Mouse (Mus musculus) hindbrain, embryonic 13.5 days (tissue): ENCODE measurements around the gene Cdk2. TPM values are rescaled to one million over a fixed set of nuclear protein-coding genes. Genes with fewer than 3 reads are reported as not detected.

Experiments
- ATAC-seq: fragments of 200-750 bp; cut with Nextera tagmentation; 2 replicates; pipeline ENCODE4 v1.8.0; 2017; ENCODE audit warnings: moderate TSS enrichment; ENCODE audit not compliant: low FRiP score
- H3K27ac ChIP-seq: fragments of 300-500 bp; sonication (generic); 2 replicates; pipeline ENCODE4 v1.5.1; 2015; ENCODE audit warnings: inconsistent platforms, mild to moderate bottlenecking, moderate library complexity
- H3K27me3 ChIP-seq: fragments of 300-500 bp; sonication (generic); 2 replicates; pipeline ENCODE4 v1.6.1; 2015; ENCODE audit warnings: mild to moderate bottlenecking, inconsistent platforms
- H3K36me3 ChIP-seq: fragments of 300-500 bp; sonication (generic); 2 replicates; pipeline ENCODE4 v1.6.1; 2015; ENCODE audit warnings: mild to moderate bottlenecking, inconsistent platforms
- H3K4me1 ChIP-seq: fragments of 300-500 bp; sonication (generic); replicated peaks from 2 replicates; pipeline ENCODE4 v1.6.1; 2015; ENCODE audit warnings: inconsistent platforms
- H3K4me2 ChIP-seq: fragments of 300-500 bp; sonication (generic); 2 replicates; pipeline ENCODE4 v1.6.1; 2015; ENCODE audit warnings: inconsistent platforms, mild to moderate bottlenecking, moderate library complexity
- H3K4me3 ChIP-seq: fragments of 300-500 bp; sonication (generic); 2 replicates; pipeline ENCODE4 v1.5.1; 2015; ENCODE audit warnings: mild to moderate bottlenecking, inconsistent platforms
- H3K9ac ChIP-seq: fragments of 300-500 bp; sonication (generic); 2 replicates; pipeline ENCODE4 v1.6.1; 2015; ENCODE audit warnings: mild to moderate bottlenecking, inconsistent platforms
- H3K9me3 ChIP-seq: fragments of 300-500 bp; sonication (generic); 2 replicates; pipeline ENCODE4 v1.6.1; 2016; ENCODE audit warnings: inconsistent platforms
- WGBS: fragments of 180-500 bp; shearing (Covaris S2); methylation state at CpG from one replicate; pipeline ENCODE4 v1.1.7; 2015; 5-methylcytosine and 5-hydroxymethylcytosine counted together
- polyA plus RNA-seq: library from polyadenylated mRNA; unstranded; fragments of >200 nt; fragmentation: Nextera tagmentation; extraction: Ambion mirVana; gene quantifications from 2 replicates; pipeline ENCODE4 v1.2.1, GENCODE M21; 2015

Cdk2 gene
- polyA plus RNA-seq, result 26.0 and 26.7 TPM in 2 replicates

DNA sequence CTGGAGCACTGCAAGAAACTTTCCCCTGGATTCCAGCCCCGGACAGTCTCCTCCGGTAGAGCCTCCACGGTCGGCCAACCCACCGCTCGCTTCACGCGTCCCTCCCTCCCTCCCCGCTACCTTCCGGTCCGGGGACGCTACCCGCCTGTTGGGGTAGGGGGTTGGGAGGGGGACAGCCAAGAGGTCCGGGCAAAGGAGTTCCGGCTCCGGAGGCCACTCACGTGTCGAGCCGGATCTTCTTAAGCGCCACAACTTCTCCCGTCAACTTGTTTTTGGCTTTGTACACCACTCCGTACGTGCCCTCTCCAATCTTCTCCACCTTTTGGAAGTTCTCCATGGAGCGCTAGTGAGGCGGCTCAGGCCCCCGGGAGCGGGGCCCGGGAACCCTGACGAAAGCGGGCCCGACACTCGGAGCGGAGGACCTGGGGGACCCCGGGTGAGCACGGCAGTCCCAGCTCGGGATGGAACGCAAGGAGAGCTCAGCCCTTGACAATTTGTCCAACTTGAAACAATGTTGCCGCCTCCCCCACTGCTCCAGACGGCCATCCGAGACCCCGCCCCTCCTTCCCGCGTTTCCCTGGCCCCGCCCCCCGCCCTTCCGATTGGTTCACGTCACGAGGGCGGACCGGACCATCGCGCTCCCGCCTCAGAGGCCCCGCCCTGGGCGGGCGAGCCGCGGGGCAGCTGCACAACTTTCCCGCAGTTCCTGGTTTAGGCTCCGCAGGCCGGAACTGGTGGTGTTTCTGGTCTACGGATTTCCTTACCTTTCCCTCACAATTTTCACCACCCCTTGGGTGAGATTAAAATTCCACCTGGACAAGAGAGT is at the start of gene Cdk2:
TSS of gene Cdk2 (minus strand) at position 541 of the 826 bp plus-strand sequence.
- Histone ChIP-seq H3K9ac (peak within 1 kb of the TSS; percentile 63), H3K27me3 (no peaks in the 10 kb centered on the region), H3K36me3 (0 out of 2 replicates have a peak, but pooled peaks cover 5% of the 10 kb centered on the region), H3K4me2 (peak within 1 kb of the TSS; percentile 87), H3K27ac (peak within 1 kb of the TSS; percentile 82), H3K4me1 (peaks cover 13% of the 10 kb centered on the region), H3K4me3 (peak within 1 kb of the TSS; percentile 66), H3K9me3 (no peaks in the 10 kb centered on the region)
- WGBS, result under 1% methylated on average over 57 of the region's 62 CpGs
- ATAC-seq, result peak; percentile 95

DNA sequence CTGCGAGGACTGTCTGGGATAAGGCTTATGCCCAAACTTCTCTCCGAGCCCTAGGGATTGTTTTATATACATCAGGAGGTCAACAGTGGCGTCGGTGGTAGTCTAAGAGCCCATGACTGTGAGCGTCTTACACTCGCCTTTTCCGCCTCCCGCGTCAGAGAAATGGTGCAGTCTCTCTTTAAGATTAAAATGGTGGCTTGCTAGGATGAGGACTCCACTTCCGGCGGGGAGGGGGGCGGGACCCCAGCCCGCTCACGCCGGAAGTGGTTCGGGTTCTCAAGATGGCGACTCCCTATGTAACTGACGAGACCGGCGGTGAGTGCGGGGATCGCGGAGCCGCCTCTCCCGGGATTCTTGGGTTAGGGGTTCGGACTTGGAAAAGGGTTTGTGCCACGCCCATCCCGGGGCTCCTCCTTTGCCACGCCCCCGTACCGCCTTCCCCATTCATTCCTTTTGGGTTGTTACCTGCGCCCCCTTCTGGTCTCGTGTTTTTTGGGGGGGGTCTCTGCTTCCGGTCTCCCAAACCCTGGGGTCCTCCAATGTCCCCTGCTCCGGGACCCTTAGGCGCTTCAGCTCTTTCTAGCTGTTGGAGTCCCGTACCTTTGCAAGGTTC is 43.5 kb upstream of the Cdk2 start:
- Histone ChIP-seq H3K36me3 (peaks cover 6% of the 10 kb centered on the region; the same call in 1 of the 2 replicates), H3K4me2 (peak overlapping the region; percentile 92), H3K9me3 (no peaks in the 10 kb centered on the region), H3K27me3 (peaks cover 34% of the 10 kb centered on the region), H3K27ac (peak overlapping the region; percentile 95), H3K9ac (peak overlapping the region; percentile 88), H3K4me1 (peaks cover 41% of the 10 kb centered on the region), H3K4me3 (peak overlapping the region; percentile 76)
- peak; percentile 93 for ATAC-seq
- under 1% methylated on average over 37 of the region's 37 CpGs for WGBS

DNA sequence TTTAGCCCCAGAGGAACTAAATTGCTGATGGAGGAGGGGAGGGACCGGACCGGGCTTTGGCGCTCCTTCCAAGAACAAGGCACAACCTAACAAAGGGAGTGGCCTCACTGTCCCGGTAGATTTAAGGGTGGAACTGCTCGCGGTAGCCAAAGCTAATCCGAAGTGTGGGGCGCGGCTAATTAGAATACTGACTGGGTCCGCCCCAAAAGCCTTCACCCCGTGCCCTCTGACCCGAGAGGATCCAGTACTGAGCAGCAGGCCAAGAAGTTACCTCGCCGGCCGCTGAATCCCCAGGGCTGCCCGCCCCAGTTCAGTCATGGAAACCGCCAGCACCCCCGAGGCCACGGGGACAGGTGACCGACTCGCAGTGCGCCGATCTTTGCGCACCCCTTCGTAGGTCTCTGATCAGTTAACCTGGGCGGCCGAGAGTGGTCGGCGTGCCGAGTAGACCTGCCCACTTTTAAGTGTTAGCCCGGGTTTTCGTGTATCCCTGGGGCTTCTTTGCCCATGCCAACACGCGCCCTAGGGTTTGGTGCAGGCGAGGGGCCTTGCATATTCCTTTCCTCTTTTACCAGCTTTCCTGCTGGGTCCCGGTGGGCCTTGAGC is 42.9 kb upstream of the Cdk2 start, which contains the start of gene Pym1:
TSS of gene Pym1 (plus strand) at position 244 of the 606 bp plus-strand sequence.
- Histone ChIP-seq H3K4me2 (peak within 1 kb of the TSS; percentile 92), H3K9ac (peak within 1 kb of the TSS; percentile 88), H3K4me1 (peaks cover 47% of the 10 kb centered on the region), H3K27ac (peak within 1 kb of the TSS; percentile 95), H3K9me3 (no peaks in the 10 kb centered on the region), H3K36me3 (peaks cover under 1% of the 10 kb centered on the region; the same call in 1 of the 2 replicates), H3K4me3 (peak within 1 kb of the TSS; percentile 76), H3K27me3 (peaks cover 40% of the 10 kb centered on the region)
- no peak; the same call in none of the 2 replicates for ATAC-seq
- under 1% methylated on average over 36 of the region's 36 CpGs for WGBS

DNA sequence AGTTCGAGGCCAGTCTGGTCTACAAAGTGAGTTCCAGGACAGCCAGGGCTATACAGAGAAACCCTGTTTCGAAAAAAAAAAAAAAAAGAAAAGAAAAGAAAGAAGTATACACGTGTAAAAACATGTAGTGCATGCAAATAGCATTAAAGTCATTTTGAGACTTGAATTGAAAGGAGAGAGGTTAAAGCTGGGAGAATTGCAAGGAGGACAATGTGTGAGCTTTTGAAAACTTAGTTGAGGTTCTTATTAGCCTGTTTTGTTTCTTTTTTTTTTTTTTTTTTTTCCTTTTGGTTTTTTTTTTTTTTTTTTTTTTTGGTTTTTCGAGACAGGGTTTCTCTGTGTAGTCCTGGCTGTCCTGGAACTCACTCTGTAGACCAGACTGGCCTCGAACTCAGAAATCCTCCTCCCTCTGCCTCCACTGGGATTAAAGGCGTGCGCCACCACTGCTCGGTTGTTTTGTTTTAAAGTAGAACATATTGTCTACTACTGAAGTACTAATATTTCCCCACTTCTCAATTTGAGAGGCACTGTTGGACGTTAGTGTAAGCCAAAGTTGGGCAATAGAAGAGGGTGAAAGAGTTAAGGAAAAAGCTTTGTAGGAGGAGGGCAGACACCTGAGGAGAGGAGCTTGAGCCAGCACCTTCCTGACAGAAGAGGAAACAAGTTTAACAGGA is 42.3 kb upstream of the Cdk2 start:
- peak overlapping the region; percentile 92 for H3K4me2 ChIP-seq
- H3K4me1 ChIP-seq, result peaks cover 48% of the 10 kb centered on the region
- H3K9ac ChIP-seq, result peak overlapping the region; percentile 88
- peak overlapping the region; percentile 95 for H3K27ac ChIP-seq
- no peaks in the 10 kb centered on the region for H3K9me3 ChIP-seq
- H3K4me3 ChIP-seq, result peak overlapping the region; percentile 76
- no peaks in the 10 kb centered on the region for H3K36me3 ChIP-seq
- peaks cover 46% of the 10 kb centered on the region for H3K27me3 ChIP-seq
- 45% methylated on average over 9 of the region's 9 CpGs for WGBS
- ATAC-seq, result no peak

DNA sequence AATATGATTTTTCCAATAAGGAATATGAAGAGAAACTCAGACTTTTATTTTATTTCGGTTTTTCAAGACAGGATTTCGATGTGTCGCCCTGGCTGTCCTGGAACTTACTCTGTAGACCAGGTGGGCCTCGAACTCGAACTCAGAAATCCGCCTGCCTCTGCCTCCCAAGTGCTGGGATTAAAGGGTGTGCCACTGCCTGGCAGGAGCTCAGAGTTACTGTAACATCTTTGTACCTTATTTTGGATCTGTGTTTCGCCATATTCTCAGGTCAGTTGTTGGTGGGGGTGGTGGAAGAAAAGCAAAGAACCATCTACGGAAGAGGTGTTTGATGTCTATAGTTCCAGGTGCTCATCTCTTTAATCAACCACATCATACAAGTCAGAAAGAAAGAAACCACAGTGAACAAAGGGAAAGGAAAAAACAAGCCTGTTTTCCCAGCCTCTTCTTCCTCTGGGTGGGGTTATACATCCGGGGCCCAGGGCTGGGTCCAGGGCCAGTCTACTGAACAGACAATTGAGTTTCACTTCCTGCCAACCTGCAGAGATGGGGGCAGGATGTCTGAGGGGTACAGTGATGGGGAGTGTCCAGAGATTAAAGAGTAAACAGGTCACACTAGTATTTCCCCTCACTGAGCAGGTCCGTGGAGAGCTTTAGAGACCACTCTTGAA is 41.2 kb upstream of the Cdk2 start:
- Histone ChIP-seq H3K9me3 (no peaks in the 10 kb centered on the region), H3K4me1 (peaks cover 48% of the 10 kb centered on the region), H3K4me3 (no peak overlapping the region), H3K27me3 (peaks cover 56% of the 10 kb centered on the region), H3K36me3 (no peaks in the 10 kb centered on the region), H3K9ac (no peak overlapping the region), H3K4me2 (no peak overlapping the region), H3K27ac (no peak overlapping the region)
- 93% methylated on average over 10 of the region's 10 CpGs for WGBS
- ATAC-seq, result no peak

DNA sequence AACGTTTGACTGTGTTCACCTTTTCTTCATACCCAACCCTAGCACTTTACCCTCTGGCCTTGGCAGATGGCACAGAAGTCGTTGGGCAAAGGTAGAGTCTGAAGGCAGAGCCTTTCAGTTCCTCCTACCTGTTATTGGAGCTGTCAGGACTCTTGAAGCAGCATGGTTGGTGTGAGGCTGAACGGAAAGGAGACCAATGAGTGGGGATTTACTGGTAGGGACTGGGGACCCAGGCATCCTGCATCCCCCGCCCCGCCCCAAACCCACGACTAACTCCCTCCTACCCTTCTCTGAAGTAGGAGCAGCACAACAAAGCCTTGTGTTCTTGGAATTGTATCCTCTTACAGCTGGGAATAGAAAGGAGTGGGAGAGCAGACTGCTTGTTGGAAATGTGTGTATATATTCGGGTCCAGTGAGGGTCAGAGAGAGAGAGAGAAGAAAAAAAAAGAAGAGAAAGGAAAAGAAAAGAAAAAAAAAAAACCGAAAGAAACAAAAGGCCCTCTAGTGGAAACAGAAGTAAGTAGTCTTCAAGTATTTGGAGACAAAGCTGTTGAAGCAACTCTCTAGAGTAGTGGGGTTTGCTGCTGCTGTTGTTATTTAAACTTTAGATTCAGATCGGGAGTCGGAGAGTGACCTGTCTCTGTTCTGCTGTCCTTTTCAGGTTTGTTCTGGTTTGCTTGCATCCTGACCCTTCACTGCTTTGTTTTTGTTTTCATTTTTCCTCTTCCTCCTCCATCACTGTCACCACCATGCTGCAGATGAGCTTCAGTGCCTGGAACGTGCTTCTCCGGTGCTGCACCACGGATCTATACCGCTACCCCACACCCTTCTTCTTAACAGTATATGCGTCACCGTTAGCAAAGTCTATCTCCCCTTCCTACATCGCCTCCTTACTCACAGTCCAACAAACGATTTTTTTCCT is 40.1 kb upstream of the Cdk2 start, which contains the start of gene Dgka:
TSS of gene Dgka (minus strand) at position 176 of the 922 bp plus-strand sequence.
- Histone ChIP-seq H3K9me3 (no peaks in the 10 kb centered on the region), H3K36me3 (no peaks in the 10 kb centered on the region), H3K27me3 (peaks cover 63% of the 10 kb centered on the region), H3K4me3 (peak within 1 kb of the TSS; percentile 60), H3K9ac (peak within 1 kb of the TSS; percentile 87), H3K27ac (peak within 1 kb of the TSS; percentile 12; the same call in 1 of the 2 replicates), H3K4me2 (peak within 1 kb of the TSS; percentile 94), H3K4me1 (peaks cover 42% of the 10 kb centered on the region)
- ATAC-seq, result no peak
- 24% methylated on average over 18 of the region's 18 CpGs for WGBS

DNA sequence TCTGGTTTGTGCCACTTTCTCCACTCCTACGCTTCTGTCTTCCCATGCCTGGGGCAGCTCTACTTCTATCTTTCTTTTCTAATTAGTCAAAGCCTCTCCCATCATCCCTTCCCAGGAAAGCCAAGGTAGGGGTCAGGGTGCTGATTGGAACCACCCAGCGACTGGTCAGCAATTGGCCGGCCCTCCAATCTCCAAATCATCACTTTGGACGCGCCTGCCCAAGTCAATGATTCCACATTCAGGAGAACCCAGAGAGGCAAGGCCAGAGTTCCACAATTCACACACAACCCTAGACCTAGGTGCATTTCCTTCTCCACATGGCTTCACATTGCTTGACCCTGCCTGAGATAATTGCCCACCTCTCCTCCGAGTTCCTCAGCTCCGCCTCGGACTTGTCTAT is 39.4 kb upstream of the Cdk2 start:
- peaks cover 63% of the 10 kb centered on the region for H3K27me3 ChIP-seq
- WGBS, result 19% methylated on average over 8 of the region's 8 CpGs
- no peak for ATAC-seq
- no peak overlapping the region; the same call in 1 of the 2 replicates for H3K27ac ChIP-seq
- H3K9ac ChIP-seq, result peak overlapping the region; percentile 87
- H3K9me3 ChIP-seq, result no peaks in the 10 kb centered on the region
- peak overlapping the region; percentile 60 for H3K4me3 ChIP-seq
- peak overlapping the region; percentile 94 for H3K4me2 ChIP-seq
- no peaks in the 10 kb centered on the region for H3K36me3 ChIP-seq
- H3K4me1 ChIP-seq, result peaks cover 34% of the 10 kb centered on the region

DNA sequence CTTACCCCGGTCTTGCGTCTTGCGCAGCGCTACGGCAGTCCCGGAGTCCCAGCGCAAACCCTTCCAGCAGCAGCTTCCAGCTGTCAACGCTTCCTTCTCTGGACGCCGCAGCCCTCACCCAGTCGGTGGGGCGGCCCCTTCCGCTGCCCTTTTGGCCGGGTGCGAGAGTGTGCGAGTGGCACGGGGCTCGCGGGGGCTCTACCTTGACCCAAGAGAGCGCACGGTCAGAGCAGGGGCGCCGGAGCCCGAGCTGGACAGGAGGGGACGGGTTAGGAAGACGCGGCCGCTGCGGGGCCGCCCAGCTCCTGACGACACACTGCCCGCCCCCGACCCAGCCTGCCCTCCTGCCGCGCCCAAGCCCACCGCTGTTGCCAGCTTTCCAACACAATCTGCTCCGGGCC is 39.0 kb upstream of the Cdk2 start:
- peak overlapping the region; percentile 87 for H3K9ac ChIP-seq
- H3K27me3 ChIP-seq, result peaks cover 63% of the 10 kb centered on the region
- peaks cover 30% of the 10 kb centered on the region for H3K4me1 ChIP-seq
- H3K27ac ChIP-seq, result peak overlapping the region; percentile 12; the same call in 1 of the 2 replicates
- no peaks in the 10 kb centered on the region for H3K36me3 ChIP-seq
- WGBS, result under 1% methylated on average over 36 of the region's 37 CpGs
- ATAC-seq, result peak; percentile 5; the same call in 1 of the 2 replicates
- H3K4me2 ChIP-seq, result peak overlapping the region; percentile 94
- peak overlapping the region; percentile 60 for H3K4me3 ChIP-seq
- no peaks in the 10 kb centered on the region for H3K9me3 ChIP-seq

DNA sequence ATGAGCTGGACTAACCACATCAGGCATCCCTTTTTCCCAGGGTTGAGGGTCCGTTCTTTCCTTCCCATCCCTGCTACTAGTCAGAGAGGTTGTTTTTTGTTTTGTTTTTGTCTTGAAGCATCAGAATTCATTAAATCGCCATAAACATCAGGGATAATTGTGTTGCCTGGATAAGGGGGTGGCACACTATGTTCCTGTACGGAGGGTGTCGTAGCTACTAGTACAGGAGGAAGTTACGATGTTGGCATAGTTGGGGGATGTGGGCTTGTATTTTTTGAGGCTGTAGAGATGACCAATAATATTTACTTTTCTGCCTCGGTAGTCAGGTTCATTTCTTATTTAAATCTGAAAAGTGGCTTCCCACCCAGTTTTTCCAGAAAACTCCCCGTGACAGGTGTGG is 38.4 kb upstream of the Cdk2 start:
- no peaks in the 10 kb centered on the region for H3K36me3 ChIP-seq
- H3K4me2 ChIP-seq, result peak overlapping the region; percentile 94
- H3K9ac ChIP-seq, result peak overlapping the region; percentile 87
- ATAC-seq, result no peak
- H3K4me3 ChIP-seq, result peak overlapping the region; percentile 60
- H3K9me3 ChIP-seq, result no peaks in the 10 kb centered on the region
- peaks cover 63% of the 10 kb centered on the region for H3K27me3 ChIP-seq
- 10% methylated on average over 7 of the region's 7 CpGs for WGBS
- H3K4me1 ChIP-seq, result peaks cover 30% of the 10 kb centered on the region
- no peak overlapping the region for H3K27ac ChIP-seq

DNA sequence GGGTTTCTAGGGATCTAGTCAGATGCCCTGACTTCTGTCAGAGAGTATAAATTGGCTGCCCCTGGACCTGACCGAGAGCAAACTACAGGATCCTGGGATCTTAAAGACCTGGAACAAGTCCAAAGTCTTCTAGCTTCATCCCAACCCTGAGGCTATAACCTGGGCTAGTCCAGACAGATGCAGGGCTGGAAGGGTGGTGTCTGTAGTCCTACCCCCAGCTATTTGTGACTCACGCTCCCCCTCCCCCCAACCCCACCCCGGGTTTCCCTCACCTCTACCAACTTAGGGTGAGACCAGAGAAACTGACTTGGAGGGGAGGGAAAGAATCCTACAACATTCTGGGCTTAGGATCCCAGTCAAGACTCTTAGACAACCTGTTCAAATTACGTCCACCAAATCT is 37.8 kb upstream of the Cdk2 start:
- Histone ChIP-seq H3K27me3 (peaks cover 63% of the 10 kb centered on the region), H3K4me3 (peak overlapping the region; percentile 60; the same call in 1 of the 2 replicates)
- 50% methylated on average over 4 of the region's 4 CpGs for WGBS

More for the DNA sequence above, 37.8 kb upstream of the Cdk2 start:
- Histone ChIP-seq H3K4me2 (peak overlapping the region; percentile 94; the same call in 1 of the 2 replicates), H3K36me3 (no peaks in the 10 kb centered on the region), H3K9ac (no peak overlapping the region), H3K27ac (no peak overlapping the region), H3K9me3 (no peaks in the 10 kb centered on the region), H3K4me1 (peaks cover 31% of the 10 kb centered on the region)
- ATAC-seq, result no peak
